Mouse (Mus musculus) adrenal gland, postnatal 10 days (tissue): ENCODE results near the gene Cdh8. TPM values are rescaled to one million over a fixed set of nuclear protein-coding genes. Genes with fewer than 3 reads are reported as not detected.

Experiments used
- DNase-seq: peaks from one replicate; pipeline ENCODE4 v3.0.0; 2021; ENCODE audit warnings: mixed read lengths
- long read RNA-seq, 2 experiments: library from polyadenylated mRNA; stranded (forward); transcript quantifications; one replicate each; pipeline ENCODE4 v2.0.0; 2021
- total RNA-seq, 2 experiments: library from RNA; stranded (reverse); gene quantifications; 2 replicates each; pipeline ENCODE4 v1.2.3; 2021

Gene Cdh8
- total RNA-seq, result under 1 TPM; 0.27 to 0.94 TPM
- long read RNA-seq, experiment 1, result 0 reads
- long read RNA-seq, experiment 2, result 0 reads

- peak; percentile 12 for DNase-seq
These were observed at the start of gene Cdh8 for GRCm38 (mm10) chr8:99415966-99416781. Gene Cdh8 (minus strand): TSS chr8:99416471.

- DNase-seq, result no peak
These were observed 30.2 kb upstream of the Cdh8 start for GRCm38 (mm10) chr8:99446506-99446905.

- no peak for DNase-seq
These were observed 9.6 kb upstream of the Cdh8 start for GRCm38 (mm10) chr8:99425901-99426300.

GRCm38 (mm10) chr8:99421516-99421915, 5.2 kb upstream of the Cdh8 start:
- no peak for DNase-seq

GRCm38 (mm10) chr8:99419726-99420125, 3.5 kb upstream of the Cdh8 start:
- no peak for DNase-seq

- DNase-seq, result no peak
These were observed 1.2 kb upstream of the Cdh8 start for GRCm38 (mm10) chr8:99417456-99417855.

GRCm38 (mm10) chr8:99415076-99415965, 950 bp downstream of the Cdh8 start:
- peak; percentile 5 for DNase-seq

- DNase-seq, result no peak
These were observed 1.8 kb downstream of the Cdh8 start for GRCm38 (mm10) chr8:99414483-99414921.

- DNase-seq, result no peak
These were observed 2.3 kb downstream of the Cdh8 start for GRCm38 (mm10) chr8:99413877-99414482.

GRCm38 (mm10) chr8:99393908-99394307, 22.4 kb downstream of the Cdh8 start:
- no peak for DNase-seq

- no peak for DNase-seq
These were observed 46.2 kb downstream of the Cdh8 start for GRCm38 (mm10) chr8:99370104-99370503.

- no peak for DNase-seq
These were observed 47.1 kb downstream of the Cdh8 start for GRCm38 (mm10) chr8:99369166-99369565.

- DNase-seq, result no peak
These were observed 47.8 kb downstream of the Cdh8 start for GRCm38 (mm10) chr8:99368449-99368848.

GRCm38 (mm10) chr8:99353923-99354322, 62.3 kb downstream of the Cdh8 start:
- no peak for DNase-seq

- no peak for DNase-seq
These were observed 63.0 kb downstream of the Cdh8 start for GRCm38 (mm10) chr8:99353221-99353620.

- no peak for DNase-seq
These were observed 66.8 kb downstream of the Cdh8 start for GRCm38 (mm10) chr8:99349456-99349855.

- no peak for DNase-seq
These were observed 67.7 kb downstream of the Cdh8 start for GRCm38 (mm10) chr8:99348618-99349017.

GRCm38 (mm10) chr8:99339310-99339709, 77.0 kb downstream of the Cdh8 start:
- no peak for DNase-seq

- DNase-seq, result no peak
These were observed 88.7 kb downstream of the Cdh8 start for GRCm38 (mm10) chr8:99327559-99327958.

GRCm38 (mm10) chr8:99314561-99314960, 101.7 kb downstream of the Cdh8 start:
- peak; percentile 25 for DNase-seq

- no peak for DNase-seq
These were observed 112.1 kb downstream of the Cdh8 start for GRCm38 (mm10) chr8:99304184-99304583.

GRCm38 (mm10) chr8:99290201-99290600, 126.1 kb downstream of the Cdh8 start:
- no peak for DNase-seq

- DNase-seq, result no peak
These were observed 131.2 kb downstream of the Cdh8 start for GRCm38 (mm10) chr8:99285103-99285502.
